Mouse (Mus musculus): ENCODE data around the gene Phactr3. TPM values are rescaled to one million over a fixed set of nuclear protein-coding genes. Genes with fewer than 3 reads are reported as not detected.
A peak's percentile ranks its signal among the peaks of the same experiment; 100 is the strongest.

Gene Phactr3
- polyA plus RNA-seq, 1 experiment from 2014 or later, result 0.70 TPM

GRCm38 (mm10) chr2:178277206-178277605, 158.4 kb downstream of the Phactr3 start:
- no peaks in the 10 kb centered on the region for H3K27me3 ChIP-seq (ENCODE audit: control insufficient read depth, insufficient read depth, low read depth, low read length)
- H3K4me3 ChIP-seq (ENCODE audit: low read length), result no peak overlapping the region
- no peaks in the 10 kb centered on the region for H3K9me3 ChIP-seq (ENCODE audit: control insufficient read depth, low read length)
- 0 out of 2 replicates have a peak, but pooled peaks have one; percentile 34 for ATAC-seq (ENCODE audit: low read depth)
- no peak overlapping the region for H3K9ac ChIP-seq (ENCODE audit: low read length)
- H3K4me2 ChIP-seq (ENCODE audit: low read depth, low read length), result no peak overlapping the region
- H3K4me1 ChIP-seq (replicated peaks; ENCODE audit: control insufficient read depth, insufficient read depth, low read length), result no peaks in the 10 kb centered on the region
- H3K36me3 ChIP-seq (ENCODE audit: control insufficient read depth, insufficient read depth, low read length), result no peaks in the 10 kb centered on the region
- no peak overlapping the region for H3K27ac ChIP-seq (ENCODE audit: low read length)
- WGBS, result 2% methylated on average over 6 of the region's 6 CpGs

DNA sequence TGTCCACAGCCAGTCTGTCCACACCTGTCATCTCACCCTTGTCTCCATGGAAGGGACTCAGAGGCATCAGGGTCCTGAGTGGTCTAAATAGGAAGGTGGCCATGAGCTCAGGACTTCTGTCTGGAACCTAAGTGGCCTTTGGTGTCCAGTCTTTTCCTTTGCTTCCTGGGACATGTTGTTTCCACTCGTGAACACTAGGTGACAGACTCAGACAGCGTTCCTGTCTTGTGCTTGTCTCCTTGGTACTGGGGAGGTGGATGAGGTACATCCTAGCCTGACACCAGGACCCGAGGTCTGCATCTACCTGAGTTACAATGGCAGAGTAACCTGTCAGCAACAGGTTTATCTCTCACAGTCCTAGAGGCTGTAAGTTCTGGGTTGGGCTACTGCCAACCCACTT, 162.4 kb downstream of the Phactr3 start:
- no peaks in the 10 kb centered on the region for H3K27me3 ChIP-seq (ENCODE audit: control insufficient read depth, insufficient read depth, low read depth, low read length)
- H3K27ac ChIP-seq (ENCODE audit: low read length), result no peak overlapping the region
- no peak for ATAC-seq (ENCODE audit: low read depth)
- H3K9ac ChIP-seq (ENCODE audit: low read length), result no peak overlapping the region
- WGBS, result 37% methylated on average over 3 of the region's 3 CpGs
- no peak overlapping the region for H3K4me2 ChIP-seq (ENCODE audit: low read depth, low read length)
- no peaks in the 10 kb centered on the region for H3K9me3 ChIP-seq (ENCODE audit: control insufficient read depth, low read length)
- no peaks in the 10 kb centered on the region for H3K36me3 ChIP-seq (ENCODE audit: control insufficient read depth, insufficient read depth, low read length)
- no peaks in the 10 kb centered on the region for H3K4me1 ChIP-seq (replicated peaks; ENCODE audit: control insufficient read depth, insufficient read depth, low read length)
- no peak overlapping the region for H3K4me3 ChIP-seq (ENCODE audit: low read length)

GRCm38 (mm10) chr2:178287285-178287684, 168.5 kb downstream of the Phactr3 start:
- no peak for ATAC-seq (ENCODE audit: low read depth)
- Histone ChIP-seq H3K4me1 (replicated peaks; ENCODE audit: control insufficient read depth, insufficient read depth, low read length) (no peaks in the 10 kb centered on the region), H3K9me3 (ENCODE audit: control insufficient read depth, low read length) (no peaks in the 10 kb centered on the region), H3K27ac (ENCODE audit: low read length) (no peak overlapping the region), H3K4me3 (ENCODE audit: low read length) (no peak overlapping the region), H3K4me2 (ENCODE audit: low read depth, low read length) (no peak overlapping the region), H3K9ac (ENCODE audit: low read length) (no peak overlapping the region), H3K27me3 (ENCODE audit: control insufficient read depth, insufficient read depth, low read depth, low read length) (no peaks in the 10 kb centered on the region), H3K36me3 (ENCODE audit: control insufficient read depth, insufficient read depth, low read length) (no peaks in the 10 kb centered on the region)
- 87% methylated on average over 5 of the region's 5 CpGs for WGBS

GRCm38 (mm10) chr2:178288666-178289065, 169.9 kb downstream of the Phactr3 start:
- H3K9me3 ChIP-seq (ENCODE audit: control insufficient read depth, low read length), result no peaks in the 10 kb centered on the region
- no peak for ATAC-seq (ENCODE audit: low read depth)
- no peak overlapping the region for H3K27ac ChIP-seq (ENCODE audit: low read length)
- H3K4me3 ChIP-seq (ENCODE audit: low read length), result no peak overlapping the region
- no peaks in the 10 kb centered on the region for H3K4me1 ChIP-seq (replicated peaks; ENCODE audit: control insufficient read depth, insufficient read depth, low read length)
- 75% methylated on average over 3 of the region's 3 CpGs for WGBS
- H3K36me3 ChIP-seq (ENCODE audit: control insufficient read depth, insufficient read depth, low read length), result no peaks in the 10 kb centered on the region
- H3K4me2 ChIP-seq (ENCODE audit: low read depth, low read length), result no peak overlapping the region
- no peak overlapping the region for H3K9ac ChIP-seq (ENCODE audit: low read length)
- H3K27me3 ChIP-seq (ENCODE audit: control insufficient read depth, insufficient read depth, low read depth, low read length), result no peaks in the 10 kb centered on the region

GRCm38 (mm10) chr2:178303453-178304187, 184.8 kb downstream of the Phactr3 start:
- H3K27ac ChIP-seq (ENCODE audit: low read length), result no peak overlapping the region
- H3K9ac ChIP-seq (ENCODE audit: low read length), result no peak overlapping the region
- H3K4me3 ChIP-seq (ENCODE audit: low read length), result no peak overlapping the region
- no peaks in the 10 kb centered on the region for H3K36me3 ChIP-seq (ENCODE audit: control insufficient read depth, insufficient read depth, low read length)
- H3K9me3 ChIP-seq (ENCODE audit: control insufficient read depth, low read length), result no peaks in the 10 kb centered on the region
- WGBS, result 66% methylated on average over 8 of the region's 8 CpGs
- H3K4me2 ChIP-seq (ENCODE audit: low read depth, low read length), result no peak overlapping the region
- ATAC-seq (ENCODE audit: low read depth), result no peak
- no peaks in the 10 kb centered on the region for H3K27me3 ChIP-seq (ENCODE audit: control insufficient read depth, insufficient read depth, low read depth, low read length)
- H3K4me1 ChIP-seq (replicated peaks; ENCODE audit: control insufficient read depth, insufficient read depth, low read length), result no peaks in the 10 kb centered on the region

GRCm38 (mm10) chr2:178304188-178304529, 185.4 kb downstream of the Phactr3 start:
- Histone ChIP-seq H3K4me3 (ENCODE audit: low read length) (no peak overlapping the region), H3K27me3 (ENCODE audit: control insufficient read depth, insufficient read depth, low read depth, low read length) (no peaks in the 10 kb centered on the region), H3K9ac (ENCODE audit: low read length) (no peak overlapping the region), H3K36me3 (ENCODE audit: control insufficient read depth, insufficient read depth, low read length) (no peaks in the 10 kb centered on the region), H3K27ac (ENCODE audit: low read length) (no peak overlapping the region), H3K9me3 (ENCODE audit: control insufficient read depth, low read length) (no peaks in the 10 kb centered on the region), H3K4me2 (ENCODE audit: low read depth, low read length) (no peak overlapping the region), H3K4me1 (replicated peaks; ENCODE audit: control insufficient read depth, insufficient read depth, low read length) (no peaks in the 10 kb centered on the region)
- ATAC-seq (ENCODE audit: low read depth), result no peak
- WGBS, result 50% methylated on average over 1 of the region's 1 CpGs

DNA sequence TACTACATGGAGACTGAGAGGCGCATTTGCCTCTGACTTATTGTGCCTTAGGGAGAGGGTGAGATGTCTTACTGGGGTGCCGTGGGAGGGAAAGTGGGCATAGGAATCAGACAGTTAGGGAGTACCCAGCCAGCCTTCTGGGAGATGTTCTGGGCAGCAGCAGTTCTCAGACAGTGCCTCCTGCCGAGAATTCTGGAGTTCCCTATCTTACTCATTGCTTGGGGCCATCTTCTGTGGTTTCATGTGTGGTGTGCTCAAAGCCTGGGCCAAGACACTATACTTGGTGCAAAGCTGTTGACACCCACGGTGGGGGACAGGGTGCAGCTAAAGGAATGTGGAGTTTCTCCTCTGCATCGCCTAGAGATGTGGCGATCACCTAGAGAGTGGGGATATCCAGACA, 185.9 kb downstream of the Phactr3 start:
- Histone ChIP-seq H3K36me3 (ENCODE audit: control insufficient read depth, insufficient read depth, low read length) (no peaks in the 10 kb centered on the region), H3K27me3 (ENCODE audit: control insufficient read depth, insufficient read depth, low read depth, low read length) (no peaks in the 10 kb centered on the region), H3K27ac (ENCODE audit: low read length) (no peak overlapping the region), H3K4me1 (replicated peaks; ENCODE audit: control insufficient read depth, insufficient read depth, low read length) (no peaks in the 10 kb centered on the region), H3K9ac (ENCODE audit: low read length) (no peak overlapping the region), H3K4me3 (ENCODE audit: low read length) (no peak overlapping the region), H3K4me2 (ENCODE audit: low read depth, low read length) (no peak overlapping the region), H3K9me3 (ENCODE audit: control insufficient read depth, low read length) (no peaks in the 10 kb centered on the region)
- WGBS, result 69% methylated on average over 6 of the region's 6 CpGs
- ATAC-seq (ENCODE audit: low read depth), result no peak

DNA sequence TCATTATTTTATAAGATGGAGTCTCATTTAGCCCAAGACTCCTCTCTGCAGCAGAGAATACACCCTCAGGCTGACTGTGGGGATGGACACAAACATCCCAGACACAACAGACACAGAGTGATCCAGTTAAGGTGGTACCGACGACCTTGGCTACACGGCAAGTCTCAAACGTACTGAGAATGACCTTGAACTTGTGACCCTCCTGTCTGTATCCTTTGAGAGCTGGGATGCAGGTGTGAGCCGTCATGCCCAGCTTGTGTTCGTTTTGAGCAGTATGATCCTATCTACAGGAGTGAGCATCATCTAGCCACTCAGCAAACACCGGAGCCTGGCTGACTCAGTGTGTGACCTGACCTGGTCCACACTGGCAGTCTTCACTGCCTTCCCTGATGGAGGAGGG, 194.8 kb downstream of the Phactr3 start:
- H3K9me3 ChIP-seq (ENCODE audit: control insufficient read depth, low read length), result no peaks in the 10 kb centered on the region
- no peak overlapping the region for H3K27ac ChIP-seq (ENCODE audit: low read length)
- no peak overlapping the region for H3K4me3 ChIP-seq (ENCODE audit: low read length)
- no peak overlapping the region for H3K9ac ChIP-seq (ENCODE audit: low read length)
- no peaks in the 10 kb centered on the region for H3K27me3 ChIP-seq (ENCODE audit: control insufficient read depth, insufficient read depth, low read depth, low read length)
- no peaks in the 10 kb centered on the region for H3K36me3 ChIP-seq (ENCODE audit: control insufficient read depth, insufficient read depth, low read length)
- no peak overlapping the region for H3K4me2 ChIP-seq (ENCODE audit: low read depth, low read length)
- no peak for ATAC-seq (ENCODE audit: low read depth)
- 58% methylated on average over 7 of the region's 7 CpGs for WGBS
- no peaks in the 10 kb centered on the region for H3K4me1 ChIP-seq (replicated peaks; ENCODE audit: control insufficient read depth, insufficient read depth, low read length)

GRCm38 (mm10) chr2:178316281-178316680, 197.5 kb downstream of the Phactr3 start:
- 64% methylated on average over 1 of the region's 1 CpGs for WGBS
- H3K4me1 ChIP-seq (replicated peaks; ENCODE audit: control insufficient read depth, insufficient read depth, low read length), result no peaks in the 10 kb centered on the region
- no peak for ATAC-seq (ENCODE audit: low read depth)
- no peaks in the 10 kb centered on the region for H3K36me3 ChIP-seq (ENCODE audit: control insufficient read depth, insufficient read depth, low read length)
- H3K4me3 ChIP-seq (ENCODE audit: low read length), result no peak overlapping the region
- H3K27me3 ChIP-seq (ENCODE audit: control insufficient read depth, insufficient read depth, low read depth, low read length), result no peaks in the 10 kb centered on the region
- no peak overlapping the region for H3K27ac ChIP-seq (ENCODE audit: low read length)
- no peak overlapping the region for H3K9ac ChIP-seq (ENCODE audit: low read length)
- no peak overlapping the region for H3K4me2 ChIP-seq (ENCODE audit: low read depth, low read length)
- no peaks in the 10 kb centered on the region for H3K9me3 ChIP-seq (ENCODE audit: control insufficient read depth, low read length)

GRCm38 (mm10) chr2:178319766-178320165, 201.0 kb downstream of the Phactr3 start:
- no peak overlapping the region for H3K4me3 ChIP-seq (ENCODE audit: low read length)
- no peaks in the 10 kb centered on the region for H3K9me3 ChIP-seq (ENCODE audit: control insufficient read depth, low read length)
- 61% methylated on average over 7 of the region's 7 CpGs for WGBS
- ATAC-seq (ENCODE audit: low read depth), result no peak
- H3K27me3 ChIP-seq (ENCODE audit: control insufficient read depth, insufficient read depth, low read depth, low read length), result no peaks in the 10 kb centered on the region
- H3K4me1 ChIP-seq (replicated peaks; ENCODE audit: control insufficient read depth, insufficient read depth, low read length), result no peaks in the 10 kb centered on the region
- no peak overlapping the region for H3K4me2 ChIP-seq (ENCODE audit: low read depth, low read length)
- no peak overlapping the region for H3K27ac ChIP-seq (ENCODE audit: low read length)
- no peaks in the 10 kb centered on the region for H3K36me3 ChIP-seq (ENCODE audit: control insufficient read depth, insufficient read depth, low read length)
- no peak overlapping the region for H3K9ac ChIP-seq (ENCODE audit: low read length)
